Mouse (Mus musculus) liver, embryonic 14.5 days (tissue): Measurements from ENCODE around the gene Axin1.

Experiments
- CTCF ChIP-seq: IDR thresholded peaks from 2 replicates; pipeline ENCODE4 v1.5.1; 2016; ENCODE audit warnings: antibody characterized with exemption, low read depth, control low read depth
- EP300 ChIP-seq: IDR thresholded peaks from 2 replicates; pipeline ENCODE4 v1.6.1; 2016; ENCODE audit warnings: antibody characterized with exemption, low read depth

GRCm38 (mm10) chr17:26151886-26152630 is 13.6 kb downstream of the Axin1 start:
- TF ChIP-seq CTCF = no peak
- TF ChIP-seq EP300 = no peak
